Mouse (Mus musculus) liver, embryonic 14.5 days (tissue): ENCODE results near the gene Vmn1r123. TPM values are rescaled to one million over a fixed set of nuclear protein-coding genes. Genes with fewer than 3 reads are reported as not detected.
"Not testable (repeated sequence)": the region's sequence is repeated elsewhere in the genome, so short reads cannot be mapped to it uniquely, and the experiment has no call there.

ENCODE experiments used
- ATAC-seq: fragments of 200-750 bp; cut with Nextera tagmentation; 2 replicates; pipeline ENCODE4 v1.8.0; 2017; ENCODE audit warnings: moderate number of reproducible peaks, mild to moderate bottlenecking, moderate library complexity; ENCODE audit not compliant: insufficient read depth
- DNase-seq, 3 experiments: peaks; one replicate each; pipeline ENCODE4 v3.0.0-alpha.2; 2012 to 2013; ENCODE audit warnings: low read depth in 3 of 3, low spot score in 3 of 3
- H3K27ac ChIP-seq: fragments of 300-500 bp; sonication (generic); 2 replicates; pipeline ENCODE4 v1.5.1; 2014; ENCODE audit warnings: moderate library complexity, mild to moderate bottlenecking, control low read depth, inconsistent platforms
- H3K27me3 ChIP-seq: fragments of 300-500 bp; sonication (generic); 2 replicates; pipeline ENCODE4 v1.6.1; 2014; ENCODE audit warnings: mild to moderate bottlenecking, low read length, moderate library complexity; ENCODE audit not compliant: control insufficient read depth, insufficient read depth
- H3K36me3 ChIP-seq: fragments of 300-500 bp; sonication (generic); replicated peaks from 2 replicates; pipeline ENCODE4 v1.6.1; 2014; ENCODE audit warnings: low read depth; ENCODE audit not compliant: control insufficient read depth, insufficient read depth
- H3K4me1 ChIP-seq, 2 experiments: fragments of 200-500 bp in 1 of 2; fragments of 300-500 bp in 1 of 2; sonication (generic) in 1 of 2; replicated peaks; 2 replicates each; pipeline ENCODE4 v1.6.1; 2012 to 2014; ENCODE audit warnings: antibody characterized with exemption in 1 of 2, inconsistent platforms in 1 of 2, low read length in 1 of 2; ENCODE audit not compliant: control insufficient read depth in 2 of 2, insufficient read depth in 2 of 2
- H3K4me2 ChIP-seq: fragments of 300-500 bp; sonication (generic); 2 replicates; pipeline ENCODE4 v1.6.1; 2014; ENCODE audit warnings: low read depth, mild to moderate bottlenecking, control low read depth, moderate library complexity
- H3K4me3 ChIP-seq, 2 experiments: fragments of 200-500 bp in 1 of 2; fragments of 300-500 bp in 1 of 2; sonication (generic) in 1 of 2; 2 replicates each; pipeline ENCODE4 v1.5.1; 2012 to 2014; ENCODE audit warnings: low read depth in 2 of 2, low read length in 2 of 2, mild to moderate bottlenecking in 2 of 2, control low read depth in 1 of 2, inconsistent platforms in 1 of 2, moderate library complexity in 1 of 2; ENCODE audit not compliant: insufficient read depth in 1 of 2
- H3K9ac ChIP-seq: fragments of 300-500 bp; sonication (generic); replicated peaks from 2 replicates; pipeline ENCODE4 v1.6.1; 2014; ENCODE audit warnings: mild to moderate bottlenecking, control low read depth, moderate library complexity
- H3K9me3 ChIP-seq: fragments of 300-500 bp; sonication (generic); 2 replicates; pipeline ENCODE4 v1.6.1; 2016; ENCODE audit warnings: low read length, mixed read lengths; ENCODE audit not compliant: control insufficient read depth
- WGBS: fragments of 180-500 bp; shearing (Covaris S2); extraction: QIAGEN DNeasy Blood & Tissue Kit; methylation state at CpG from one replicate; pipeline ENCODE4 v1.1.7; 2014; ENCODE audit not compliant: insufficient replicate concordance; 5-methylcytosine and 5-hydroxymethylcytosine counted together
- polyA plus RNA-seq, 2 experiments: library from polyadenylated mRNA; depleted of rRNA in 1 of 2; stranded (reverse) in 1 of 2; unstranded in 1 of 2; fragments of >200 nt; fragmentation: Nextera tagmentation in 1 of 2; extraction: Ambion mirVana in 1 of 2; gene quantifications; 2 replicates each; pipeline versions ENCODE4 v1.2.1 to v1.2.3; 2012 to 2014

The Vmn1r123 gene
- polyA plus RNA-seq (2012; rRNA removed) (not detected in 2 replicates), polyA plus RNA-seq (2014; fragmentation: Nextera tagmentation; extraction: Ambion mirVana) (not detected in 2 replicates)

DNA sequence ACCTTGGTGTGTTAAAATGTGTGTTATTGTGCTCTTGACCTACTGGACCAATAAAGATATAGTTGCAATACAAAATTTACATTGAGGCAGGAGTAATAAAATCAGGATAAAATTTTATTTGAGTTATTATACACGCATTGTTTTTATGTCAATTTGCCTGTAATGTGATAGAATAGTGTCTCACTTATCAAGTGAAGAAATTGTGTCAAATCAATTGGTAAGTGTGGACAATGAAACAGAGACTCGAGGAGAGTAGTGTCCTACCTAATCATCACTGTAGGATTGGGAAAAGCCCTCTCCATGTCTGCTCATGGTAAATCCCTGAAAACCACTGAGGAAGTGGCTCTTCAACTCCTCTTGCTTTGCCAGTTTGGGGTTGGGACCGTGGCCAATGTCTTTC is at the start of gene Vmn1r123:
Vmn1r123 (plus strand) TSS at position 301 of the 400 bp plus-strand sequence.
- 29% methylated on average over 1 of the region's 3 CpGs for WGBS
- not testable (repeated sequence) for ATAC-seq, H3K4me2 ChIP-seq

GRCm38 (mm10) chr7:21134028-21134427 is 28.0 kb upstream of the Vmn1r123 start, which contains the start of gene Vmn1r122:
TSS of gene Vmn1r122 (minus strand) at chr7:21134128.
- not testable (repeated sequence) for H3K36me3 ChIP-seq, H3K9me3 ChIP-seq, H3K27me3 ChIP-seq, H3K4me3 ChIP-seq, H3K9ac ChIP-seq, H3K4me1 ChIP-seq, ATAC-seq, H3K4me2 ChIP-seq, H3K27ac ChIP-seq, DNase-seq
- WGBS = 27% methylated on average over 2 of the region's 3 CpGs

More for the DNA sequence above, at the start of gene Vmn1r123:
- not testable (repeated sequence) for H3K4me1 ChIP-seq, H3K9ac ChIP-seq, H3K9me3 ChIP-seq, H3K27ac ChIP-seq, H3K4me3 ChIP-seq, H3K36me3 ChIP-seq, DNase-seq, H3K27me3 ChIP-seq

GRCm38 (mm10) chr7:21190323-21190722 is 28.3 kb downstream of the Vmn1r123 start, which contains the start of gene Gm5157:
TSS of gene Gm5157 (minus strand) at chr7:21190423.
- not testable (repeated sequence) for H3K27ac ChIP-seq, H3K9ac ChIP-seq, ATAC-seq, H3K4me1 ChIP-seq, H3K4me3 ChIP-seq, H3K36me3 ChIP-seq, H3K9me3 ChIP-seq, H3K27me3 ChIP-seq, H3K4me2 ChIP-seq, DNase-seq
- WGBS = 8% methylated on average over 1 of the region's 2 CpGs

Other genes starting within 250 kb of the Vmn1r123 start
- gene Vmn1r118, start 249.8 kb upstream of the Vmn1r123 start, polyA plus RNA-seq (2012; rRNA removed) = not detected in 2 replicates
- gene Vmn1r118, start 249.8 kb upstream of the Vmn1r123 start, polyA plus RNA-seq (2014; fragmentation: Nextera tagmentation; extraction: Ambion mirVana) = not detected in 2 replicates
- gene Vmn1r119, start 149.7 kb upstream of the Vmn1r123 start, polyA plus RNA-seq (2012; rRNA removed) = not detected in 2 replicates
- gene Vmn1r119, start 149.7 kb upstream of the Vmn1r123 start, polyA plus RNA-seq (2014; fragmentation: Nextera tagmentation; extraction: Ambion mirVana) = not detected in 2 replicates
- gene Vmn1r120, start 108.4 kb upstream of the Vmn1r123 start, polyA plus RNA-seq (2012; rRNA removed) = not detected in 2 replicates
- gene Vmn1r120, start 108.4 kb upstream of the Vmn1r123 start, polyA plus RNA-seq (2014; fragmentation: Nextera tagmentation; extraction: Ambion mirVana) = not detected in 2 replicates
- not detected in 2 replicates for gene Vmn1r121, start 63.7 kb upstream of the Vmn1r123 start, polyA plus RNA-seq (2012; rRNA removed)
- not detected in 2 replicates for gene Vmn1r121, start 63.7 kb upstream of the Vmn1r123 start, polyA plus RNA-seq (2014; fragmentation: Nextera tagmentation; extraction: Ambion mirVana)
- gene Vmn1r122, start 28.1 kb upstream of the Vmn1r123 start, polyA plus RNA-seq (2012; rRNA removed) = not detected in 2 replicates
- not detected in 2 replicates for gene Vmn1r122, start 28.1 kb upstream of the Vmn1r123 start, polyA plus RNA-seq (2014; fragmentation: Nextera tagmentation; extraction: Ambion mirVana)
- gene Gm5157, start 28.2 kb downstream of the Vmn1r123 start, polyA plus RNA-seq (2012; rRNA removed) = not detected in 2 replicates
- gene Gm5157, start 28.2 kb downstream of the Vmn1r123 start, polyA plus RNA-seq (2014; fragmentation: Nextera tagmentation; extraction: Ambion mirVana) = not detected in 2 replicates
- gene Vmn1r124, start 98.4 kb downstream of the Vmn1r123 start, polyA plus RNA-seq (2012; rRNA removed) = not detected in 2 replicates
- gene Vmn1r124, start 98.4 kb downstream of the Vmn1r123 start, polyA plus RNA-seq (2014; fragmentation: Nextera tagmentation; extraction: Ambion mirVana) = not detected in 2 replicates
- gene Vmn1r125, start 110.0 kb downstream of the Vmn1r123 start, polyA plus RNA-seq (2012; rRNA removed) = not detected in 2 replicates
- not detected in 2 replicates for gene Vmn1r125, start 110.0 kb downstream of the Vmn1r123 start, polyA plus RNA-seq (2014; fragmentation: Nextera tagmentation; extraction: Ambion mirVana)
- not detected in 2 replicates for gene Vmn1r126, start 139.3 kb downstream of the Vmn1r123 start, polyA plus RNA-seq (2012; rRNA removed)
- not detected in 2 replicates for gene Vmn1r126, start 139.3 kb downstream of the Vmn1r123 start, polyA plus RNA-seq (2014; fragmentation: Nextera tagmentation; extraction: Ambion mirVana)
- not detected in 2 replicates for gene Vmn1r127, start 157.7 kb downstream of the Vmn1r123 start, polyA plus RNA-seq (2012; rRNA removed)
- not detected in 2 replicates for gene Vmn1r127, start 157.7 kb downstream of the Vmn1r123 start, polyA plus RNA-seq (2014; fragmentation: Nextera tagmentation; extraction: Ambion mirVana)
- gene Vmn1r128, start 187.2 kb downstream of the Vmn1r123 start, polyA plus RNA-seq (2012; rRNA removed) = not detected in 2 replicates
- gene Vmn1r128, start 187.2 kb downstream of the Vmn1r123 start, polyA plus RNA-seq (2014; fragmentation: Nextera tagmentation; extraction: Ambion mirVana) = not detected in 2 replicates
- gene Vmn1r129, start 199.1 kb downstream of the Vmn1r123 start, polyA plus RNA-seq (2012; rRNA removed) = not detected in 2 replicates
- not detected in 2 replicates for gene Vmn1r129, start 199.1 kb downstream of the Vmn1r123 start, polyA plus RNA-seq (2014; fragmentation: Nextera tagmentation; extraction: Ambion mirVana)